In genomic region chr4:29117926-29118325, GRCm38 (mm10) we compare ENCODE assay signal across 8 mouse cellular contexts.
DNase-seq lines count a peak whose midpoint lies in the region; ATAC-seq and TF ChIP-seq lines count a peak whose summit lies in the region.

No protein-coding gene starts in this region.

- DNase-seq in left cerebral cortex, postnatal 25 days (ENCODE audit: low spot score in 2 of 2), result peak; percentile 38 to 48
- peak; percentile 79 to 80 for DNase-seq in right cerebral cortex, postnatal 10 days (ENCODE audit: low spot score in 2 of 2)
- no peak for DNase-seq in spleen, postnatal 36 days (ENCODE audit: low spot score in 2 of 2)
- DNase-seq in thymus, postnatal 25 days, result no peak

- H3K4me3 ChIP-seq in intestine, embryonic 15.5 days (replicated peaks), result no peak overlapping the region
- no peak overlapping the region for H3K4me3 ChIP-seq in intestine, postnatal 0 days (ENCODE audit: low read depth, low read length)
- no peak overlapping the region for H3K4me3 ChIP-seq in embryonic facial prominence, embryonic 15.5 days (replicated peaks)
- no peak overlapping the region for H3K4me3 ChIP-seq in heart, embryonic 16.5 days (ENCODE audit: low read length)

- H3K4me2 ChIP-seq in intestine, embryonic 15.5 days (replicated peaks), result no peak overlapping the region
- H3K4me2 ChIP-seq in intestine, postnatal 0 days (replicated peaks; ENCODE audit: low read depth), result no peak overlapping the region; the same call in 1 of the 2 replicates
- no peak overlapping the region for H3K4me2 ChIP-seq in embryonic facial prominence, embryonic 15.5 days (replicated peaks)
- H3K4me2 ChIP-seq in heart, embryonic 16.5 days (ENCODE audit: low read depth, low read length), result peak overlapping the region; percentile 38

- no peaks in the 10 kb centered on the region for H3K9me3 ChIP-seq in intestine, embryonic 15.5 days
- H3K9me3 ChIP-seq in intestine, postnatal 0 days (ENCODE audit: control insufficient read depth), result no peaks in the 10 kb centered on the region
- H3K9me3 ChIP-seq in embryonic facial prominence, embryonic 15.5 days (replicated peaks), result no peaks in the 10 kb centered on the region
- H3K9me3 ChIP-seq in heart, embryonic 16.5 days (replicated peaks; ENCODE audit: control insufficient read depth, low read length), result no peaks in the 10 kb centered on the region

- no peaks in the 10 kb centered on the region for H3K27me3 ChIP-seq in intestine, embryonic 15.5 days (replicated peaks)
- no peaks in the 10 kb centered on the region for H3K27me3 ChIP-seq in intestine, postnatal 0 days (replicated peaks; ENCODE audit: control insufficient read depth, insufficient read depth, low read length)
- H3K27me3 ChIP-seq in embryonic facial prominence, embryonic 15.5 days, result no peaks in the 10 kb centered on the region
- H3K27me3 ChIP-seq in heart, embryonic 16.5 days (ENCODE audit: control insufficient read depth, insufficient read depth, low read length), result no peaks in the 10 kb centered on the region

- no peaks in the 10 kb centered on the region for H3K4me1 ChIP-seq in intestine, embryonic 15.5 days (replicated peaks)
- H3K4me1 ChIP-seq in intestine, postnatal 0 days (replicated peaks; ENCODE audit: control insufficient read depth, insufficient read depth, low read length), result no peaks in the 10 kb centered on the region
- peaks cover 6% of the 10 kb centered on the region; the same call in 1 of the 2 replicates for H3K4me1 ChIP-seq in embryonic facial prominence, embryonic 15.5 days
- H3K4me1 ChIP-seq in heart, embryonic 16.5 days (ENCODE audit: control insufficient read depth, insufficient read depth, low read length), result peaks cover 13% of the 10 kb centered on the region

- ATAC-seq in intestine, embryonic 15.5 days, result peak; percentile 12; the same call in 1 of the 2 replicates
- ATAC-seq in intestine, postnatal 0 days, result no peak
- ATAC-seq in embryonic facial prominence, embryonic 15.5 days (ENCODE audit: insufficient number of reproducible peaks, low FRiP score, low TSS enrichment, low read depth), result peak; percentile 67; the same call in 1 of the 2 replicates
- ATAC-seq in heart, embryonic 16.5 days (replicated peaks; ENCODE audit: extremely low read depth, insufficient read depth, low FRiP score), result peak; percentile 86

- intact Hi-C loops in left cerebral cortex, postnatal 25 days (cut with DNase I), result no loop called here

- no peaks in the 10 kb centered on the region for H3K36me3 ChIP-seq in intestine, embryonic 15.5 days
- no peaks in the 10 kb centered on the region for H3K36me3 ChIP-seq in intestine, postnatal 0 days (ENCODE audit: control insufficient read depth, insufficient read depth)
- H3K36me3 ChIP-seq in embryonic facial prominence, embryonic 15.5 days, result no peaks in the 10 kb centered on the region
- no peaks in the 10 kb centered on the region for H3K36me3 ChIP-seq in heart, embryonic 16.5 days (ENCODE audit: control insufficient read depth, insufficient read depth)

- 47% methylated on average over 9 of the region's 9 CpGs for WGBS in intestine, embryonic 15.5 days
- whole genome bisulfite sequencing in intestine, postnatal 0 days, result 52% methylated on average over 9 of the region's 9 CpGs
- WGBS in embryonic facial prominence, embryonic 15.5 days, result 40% methylated on average over 9 of the region's 9 CpGs
- WGBS in heart, embryonic 16.5 days, result 9% methylated on average over 9 of the region's 9 CpGs

- no peak for TF ChIP-seq CTCF in intestine, postnatal 0 days (IDR thresholded peaks at IDR 0.05; ENCODE audit: low read depth)

- no peak overlapping the region for H3K27ac ChIP-seq in intestine, embryonic 15.5 days
- no peak overlapping the region for H3K27ac ChIP-seq in intestine, postnatal 0 days (ENCODE audit: low read depth, low read length)
- peak overlapping the region; percentile 53 for H3K27ac ChIP-seq in embryonic facial prominence, embryonic 15.5 days (replicated peaks)
- peak overlapping the region; percentile 80 for H3K27ac ChIP-seq in heart, embryonic 16.5 days (ENCODE audit: low read length)

- no peak overlapping the region for H3K9ac ChIP-seq in intestine, embryonic 15.5 days
- no peak overlapping the region for H3K9ac ChIP-seq in intestine, postnatal 0 days (ENCODE audit: low read depth, low read length)
- H3K9ac ChIP-seq in embryonic facial prominence, embryonic 15.5 days, result no peak overlapping the region
- H3K9ac ChIP-seq in heart, embryonic 16.5 days (ENCODE audit: low read length), result no peak overlapping the region

Comparison
In these comparisons a context has a peak if more than half of its experiments do, and no peak if none do; other contexts are left out.
1. H3K27ac ChIP-seq: peak in embryonic facial prominence, embryonic 15.5 days (single experiment) and heart, embryonic 16.5 days (single experiment); none in intestine, embryonic 15.5 days (single experiment) and intestine, postnatal 0 days (single experiment).
2. DNase-seq: peak in left cerebral cortex, postnatal 25 days (2 of 2) and right cerebral cortex, postnatal 10 days (2 of 2); none in spleen, postnatal 36 days (0 of 2) and thymus, postnatal 25 days (single experiment).